Mouse (Mus musculus) heart, postnatal 0 days (tissue): ENCODE data around the gene Mblac2.

ENCODE experiments used
- CTCF ChIP-seq: IDR thresholded peaks from 2 replicates; pipeline ENCODE4 v1.5.1; 2016; ENCODE audit warnings: antibody characterized with exemption, control low read depth, low read depth
- EP300 ChIP-seq: IDR thresholded peaks from 2 replicates; pipeline ENCODE4 v1.6.1; 2016; ENCODE audit warnings: antibody characterized with exemption, low read depth

DNA sequence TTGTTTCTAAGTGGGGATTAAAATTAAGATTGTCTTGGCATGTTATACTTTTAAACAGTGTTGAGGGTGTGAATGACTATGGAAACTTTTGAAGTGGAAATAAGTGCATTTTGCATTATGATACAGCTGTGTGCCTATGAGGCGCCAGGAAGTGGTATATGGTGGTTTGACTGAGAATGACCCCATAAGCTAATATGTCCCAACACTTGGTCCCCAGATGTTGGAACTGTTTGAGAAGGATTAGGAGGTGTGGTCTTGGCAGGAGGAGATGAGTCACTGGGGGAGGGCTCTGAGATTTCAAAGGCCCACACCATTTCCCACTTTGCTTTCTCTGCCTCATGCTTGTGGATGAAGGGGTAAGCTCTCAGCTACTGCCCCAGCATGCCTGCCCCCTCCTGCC lies 44.2 kb downstream of the Mblac2 start:
- no peak for TF ChIP-seq CTCF
- no peak for TF ChIP-seq EP300
